Mouse (Mus musculus) stomach, embryonic 14.5 days (tissue): ENCODE measurements around the gene Zbtb45. TPM values are rescaled to one million over a fixed set of nuclear protein-coding genes. Genes with fewer than 3 reads are reported as not detected.

Experiments
- ATAC-seq: fragments of 200-750 bp; cut with Nextera tagmentation; 2 replicates; pipeline ENCODE4 v1.8.0; 2017; ENCODE audit warnings: low read depth, moderate TSS enrichment; ENCODE audit not compliant: insufficient number of reproducible peaks, insufficient read depth, low FRiP score
- H3K27ac ChIP-seq: fragments of 300-500 bp; sonication (generic); 2 replicates; pipeline ENCODE4 v1.5.1; 2014; ENCODE audit warnings: mild to moderate bottlenecking, low read length, moderate library complexity, mixed read lengths
- H3K27me3 ChIP-seq: fragments of 300-500 bp; sonication (generic); 2 replicates; pipeline ENCODE4 v1.6.1; 2014; ENCODE audit warnings: low read length, control low read depth, mixed read lengths; ENCODE audit not compliant: control insufficient read depth, insufficient read depth
- H3K36me3 ChIP-seq: fragments of 300-500 bp; sonication (generic); 2 replicates; pipeline ENCODE4 v1.6.1; 2014; ENCODE audit warnings: mild to moderate bottlenecking, control low read depth, low read length, moderate library complexity, mixed read lengths; ENCODE audit not compliant: control insufficient read depth, insufficient read depth
- H3K4me1 ChIP-seq: fragments of 300-500 bp; sonication (generic); 2 replicates; pipeline ENCODE4 v1.6.1; 2014; ENCODE audit warnings: low read length, control low read depth, mixed read lengths; ENCODE audit not compliant: control insufficient read depth, insufficient read depth
- H3K4me2 ChIP-seq: fragments of 300-500 bp; sonication (generic); replicated peaks from 2 replicates; pipeline ENCODE4 v1.6.1; 2014; ENCODE audit warnings: low read depth, low read length, control low read depth
- H3K4me3 ChIP-seq: fragments of 300-500 bp; sonication (generic); 2 replicates; pipeline ENCODE4 v1.5.1; 2014; ENCODE audit warnings: low read depth, low read length, control low read depth
- H3K9ac ChIP-seq: fragments of 300-500 bp; sonication (generic); replicated peaks from 2 replicates; pipeline ENCODE4 v1.6.1; 2014; ENCODE audit warnings: low read depth, mild to moderate bottlenecking, control low read depth, low read length, moderate library complexity, mixed read lengths
- H3K9me3 ChIP-seq: fragments of 300-500 bp; sonication (generic); 2 replicates; pipeline ENCODE4 v1.6.1; 2016; ENCODE audit warnings: low read depth, low read length, control low read depth; ENCODE audit not compliant: control insufficient read depth
- WGBS: fragments of 180-500 bp; shearing (Covaris S2); extraction: QIAGEN DNeasy Blood & Tissue Kit; methylation state at CpG from one replicate; pipeline ENCODE4 v1.1.7; 2014; 5-methylcytosine and 5-hydroxymethylcytosine counted together
- polyA plus RNA-seq: library from polyadenylated mRNA; unstranded; fragments of >200 nt; fragmentation: Nextera tagmentation; extraction: Ambion mirVana; gene quantifications from 2 replicates; pipeline ENCODE4 v1.2.1, GENCODE M21; 2014

Gene Zbtb45
- polyA plus RNA-seq, 1 experiment from 2014 or later, result 21.3 TPM

- H3K27me3 ChIP-seq, result no peaks in the 10 kb centered on the region
- no peaks in the 10 kb centered on the region for H3K9me3 ChIP-seq
- H3K4me3 ChIP-seq, result no peak overlapping the region
- H3K4me2 ChIP-seq, result no peak overlapping the region
- ATAC-seq, result no peak
- 96% methylated on average over 4 of the region's 4 CpGs for WGBS
- H3K9ac ChIP-seq, result no peak overlapping the region
- peaks cover 78% of the 10 kb centered on the region for H3K36me3 ChIP-seq
- H3K4me1 ChIP-seq, result peaks cover 22% of the 10 kb centered on the region
- no peak overlapping the region for H3K27ac ChIP-seq
Observed at GRCm38 (mm10) chr7:13028986-13029385, 19.2 kb upstream of the Zbtb45 start.

- no peak for ATAC-seq
- Histone ChIP-seq H3K9ac (peak overlapping the region; percentile 96), H3K4me2 (peak overlapping the region; percentile 99), H3K9me3 (no peaks in the 10 kb centered on the region), H3K27ac (no peak overlapping the region), H3K4me1 (peaks cover 15% of the 10 kb centered on the region), H3K27me3 (no peaks in the 10 kb centered on the region), H3K36me3 (peaks cover 53% of the 10 kb centered on the region), H3K4me3 (peak overlapping the region; percentile 91)
- WGBS, result 36% methylated on average over 4 of the region's 4 CpGs
Observed at GRCm38 (mm10) chr7:13025511-13026112, 15.8 kb upstream of the Zbtb45 start.

- ATAC-seq, result peak; percentile 61
- H3K27me3 ChIP-seq, result no peaks in the 10 kb centered on the region
- under 1% methylated on average over 40 of the region's 44 CpGs for WGBS
Observed at GRCm38 (mm10) chr7:13024805-13025204, 15.0 kb upstream of the Zbtb45 start.

GRCm38 (mm10) chr7:13023928-13024731 lies 14.3 kb upstream of the Zbtb45 start:
- peak overlapping the region; percentile 99 for H3K4me2 ChIP-seq
- H3K27ac ChIP-seq, result peak overlapping the region; percentile 99
- H3K27me3 ChIP-seq, result no peaks in the 10 kb centered on the region
- peak overlapping the region; percentile 91 for H3K4me3 ChIP-seq
- peaks cover 15% of the 10 kb centered on the region for H3K4me1 ChIP-seq
- H3K36me3 ChIP-seq, result peaks cover 38% of the 10 kb centered on the region
- peak overlapping the region; percentile 96 for H3K9ac ChIP-seq
- under 1% methylated on average over 86 of the region's 95 CpGs for WGBS
- no peaks in the 10 kb centered on the region for H3K9me3 ChIP-seq
- ATAC-seq, result peak; percentile 83

More at GRCm38 (mm10) chr7:13024805-13025204, 15.0 kb upstream of the Zbtb45 start:
- Histone ChIP-seq H3K9me3 (no peaks in the 10 kb centered on the region), H3K36me3 (peaks cover 45% of the 10 kb centered on the region), H3K4me1 (peaks cover 15% of the 10 kb centered on the region), H3K4me3 (peak overlapping the region; percentile 91), H3K9ac (peak overlapping the region; percentile 96), H3K27ac (peak overlapping the region; percentile 99), H3K4me2 (peak overlapping the region; percentile 99)

GRCm38 (mm10) chr7:13022773-13023535 lies 13.1 kb upstream of the Zbtb45 start:
- H3K9ac ChIP-seq, result peak overlapping the region; percentile 61
- no peaks in the 10 kb centered on the region for H3K9me3 ChIP-seq
- peak overlapping the region; percentile 99 for H3K27ac ChIP-seq
- H3K36me3 ChIP-seq, result peaks cover 27% of the 10 kb centered on the region
- no peaks in the 10 kb centered on the region for H3K27me3 ChIP-seq
- peak; percentile 74 for ATAC-seq
- H3K4me1 ChIP-seq, result peaks cover 15% of the 10 kb centered on the region
- H3K4me3 ChIP-seq, result peak overlapping the region; percentile 91
- 3% methylated on average over 31 of the region's 31 CpGs for WGBS
- H3K4me2 ChIP-seq, result peak overlapping the region; percentile 99

- peaks cover 4% of the 10 kb centered on the region; the same call in 1 of the 2 replicates for H3K4me1 ChIP-seq
- H3K36me3 ChIP-seq, result no peaks in the 10 kb centered on the region
- no peaks in the 10 kb centered on the region for H3K27me3 ChIP-seq
- WGBS, result 88% methylated on average over 1 of the region's 1 CpGs
- H3K4me3 ChIP-seq, result no peak overlapping the region
- no peaks in the 10 kb centered on the region for H3K9me3 ChIP-seq
- no peak overlapping the region for H3K27ac ChIP-seq
- no peak overlapping the region for H3K9ac ChIP-seq
- no peak overlapping the region for H3K4me2 ChIP-seq
- ATAC-seq, result no peak
Observed at GRCm38 (mm10) chr7:13015217-13015616, 5.4 kb upstream of the Zbtb45 start.

GRCm38 (mm10) chr7:13014275-13014839 lies 4.5 kb upstream of the Zbtb45 start:
- H3K4me3 ChIP-seq, result no peak overlapping the region
- H3K27ac ChIP-seq, result no peak overlapping the region
- WGBS, result 37% methylated on average over 6 of the region's 6 CpGs
- H3K27me3 ChIP-seq, result no peaks in the 10 kb centered on the region
- no peak overlapping the region for H3K4me2 ChIP-seq
- H3K36me3 ChIP-seq, result no peaks in the 10 kb centered on the region
- H3K9ac ChIP-seq, result no peak overlapping the region
- H3K9me3 ChIP-seq, result no peaks in the 10 kb centered on the region
- ATAC-seq, result no peak
- peaks cover 4% of the 10 kb centered on the region; the same call in 1 of the 2 replicates for H3K4me1 ChIP-seq

- H3K4me3 ChIP-seq, result no peak overlapping the region
- ATAC-seq, result no peak
Observed at GRCm38 (mm10) chr7:13013671-13014070, 3.8 kb upstream of the Zbtb45 start.

More at GRCm38 (mm10) chr7:13013671-13014070, 3.8 kb upstream of the Zbtb45 start:
- peaks cover 4% of the 10 kb centered on the region; the same call in 1 of the 2 replicates for H3K4me1 ChIP-seq
- 71% methylated on average over 4 of the region's 4 CpGs for WGBS
- no peaks in the 10 kb centered on the region for H3K27me3 ChIP-seq
- H3K36me3 ChIP-seq, result no peaks in the 10 kb centered on the region
- no peak overlapping the region for H3K9ac ChIP-seq
- H3K4me2 ChIP-seq, result no peak overlapping the region
- no peak overlapping the region for H3K27ac ChIP-seq
- H3K9me3 ChIP-seq, result no peaks in the 10 kb centered on the region
